Mouse (Mus musculus) kidney, adult 9 months (tissue): Measurements from ENCODE around the gene Agpat2.
A peak's percentile ranks its signal among the peaks of the same experiment; 100 is the strongest.

Source experiments
- DNase-seq: peaks from one replicate; pipeline ENCODE4 v3.0.0; 2022

Agpat2 gene

DNA sequence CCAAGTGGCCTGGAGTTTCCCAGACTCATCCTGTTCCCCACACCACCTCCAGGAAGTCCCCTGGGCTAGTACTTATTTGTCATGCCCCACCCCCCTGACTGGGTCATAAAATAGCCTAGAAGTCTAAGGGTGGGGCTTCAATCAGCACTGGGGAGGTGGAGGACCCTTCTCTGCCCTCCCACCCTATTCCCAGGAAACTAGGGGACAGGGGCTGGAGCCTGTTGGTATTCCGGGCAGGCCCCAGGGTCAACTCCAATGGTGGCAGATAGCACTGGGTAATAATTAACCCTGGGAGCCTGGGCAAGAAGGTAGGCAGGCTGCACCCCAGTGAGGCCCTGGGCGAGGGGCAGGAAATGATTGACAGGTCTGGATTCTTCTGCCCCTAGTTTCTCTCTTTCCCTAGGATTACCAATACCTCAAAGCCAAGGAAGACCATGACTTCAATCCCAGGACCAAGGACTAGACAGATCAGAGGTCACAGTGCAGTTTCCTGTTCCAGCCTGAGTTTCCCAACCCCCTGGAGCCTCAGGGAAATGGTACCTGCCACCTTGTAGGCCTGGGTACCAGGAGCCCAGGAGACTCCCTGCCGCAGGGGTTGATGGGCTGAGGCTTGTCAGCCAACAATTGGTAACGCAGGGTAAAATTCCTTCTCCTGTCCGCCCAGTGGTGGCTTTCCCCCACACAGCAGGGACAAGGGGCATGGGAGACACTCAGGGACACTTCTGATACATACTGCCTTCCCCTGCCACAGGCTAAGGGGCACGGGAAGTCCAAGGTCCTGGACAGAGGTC is 9.1 kb downstream of the Agpat2 start:
- peak; percentile 90 for DNase-seq

GRCm38 (mm10) chr2:26594461-26594933 is 9.7 kb downstream of the Agpat2 start:
- DNase-seq, result no peak

DNA sequence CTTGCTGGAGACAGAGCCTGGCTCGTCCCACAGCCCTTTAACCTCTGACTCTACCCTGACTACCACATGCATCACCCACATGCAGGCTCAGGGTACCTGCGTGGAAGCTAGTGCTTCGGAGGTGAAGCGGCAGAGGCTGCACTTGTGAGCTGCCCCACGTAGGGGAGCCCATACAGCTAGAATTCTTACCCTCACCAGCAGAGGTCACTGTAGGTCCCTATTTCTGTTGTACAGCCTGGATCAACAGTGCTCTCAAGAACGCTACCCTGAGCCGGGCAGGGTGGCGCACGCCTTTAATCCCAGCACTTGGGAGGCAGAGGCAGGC is 10.2 kb downstream of the Agpat2 start:
- peak; percentile 88 for DNase-seq

- DNase-seq, result no peak
These were observed 10.8 kb downstream of the Agpat2 start for GRCm38 (mm10) chr2:26593211-26594021.

- no peak for DNase-seq
These were observed 12.8 kb downstream of the Agpat2 start for GRCm38 (mm10) chr2:26591416-26591815.

DNA sequence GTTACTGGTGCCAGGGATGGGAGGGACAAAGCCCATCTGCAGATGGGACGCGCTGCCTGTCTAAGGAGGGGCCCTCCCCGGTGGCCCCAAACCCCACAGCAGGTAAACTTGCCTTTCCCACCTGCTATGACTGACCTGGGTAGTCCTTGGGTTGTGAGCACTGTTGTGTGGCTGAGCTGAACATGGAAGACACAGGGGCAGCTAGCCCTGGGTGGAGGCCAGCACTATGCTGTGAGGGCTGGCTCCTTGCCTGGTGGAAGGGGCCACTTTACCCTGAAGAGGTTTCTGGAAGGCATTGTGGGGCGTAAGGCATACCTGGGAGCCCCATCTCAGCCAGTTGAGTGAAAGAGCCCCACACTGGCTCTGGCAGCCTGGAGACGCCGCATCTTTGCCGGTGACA is 13.3 kb downstream of the Agpat2 start:
- no peak for DNase-seq

DNA sequence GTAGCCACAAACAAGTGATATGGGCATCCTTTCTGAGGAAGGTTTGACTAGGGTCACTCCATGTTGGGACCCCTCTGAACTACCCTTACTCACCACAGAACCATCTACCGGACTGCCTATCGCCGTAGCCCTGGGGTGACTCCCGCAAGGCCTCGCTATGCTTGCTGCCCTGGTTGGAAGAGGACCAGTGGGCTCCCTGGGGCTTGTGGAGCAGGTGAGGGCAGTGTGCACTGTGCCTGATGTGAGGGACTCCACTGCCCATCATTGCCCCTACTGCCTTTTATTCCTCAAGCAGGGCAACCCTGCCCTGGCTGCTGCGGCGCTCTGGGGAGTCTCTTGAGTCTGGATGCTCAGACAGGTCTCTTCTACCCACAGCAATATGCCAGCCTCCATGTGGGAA is 13.9 kb downstream of the Agpat2 start:
- no peak for DNase-seq

DNA sequence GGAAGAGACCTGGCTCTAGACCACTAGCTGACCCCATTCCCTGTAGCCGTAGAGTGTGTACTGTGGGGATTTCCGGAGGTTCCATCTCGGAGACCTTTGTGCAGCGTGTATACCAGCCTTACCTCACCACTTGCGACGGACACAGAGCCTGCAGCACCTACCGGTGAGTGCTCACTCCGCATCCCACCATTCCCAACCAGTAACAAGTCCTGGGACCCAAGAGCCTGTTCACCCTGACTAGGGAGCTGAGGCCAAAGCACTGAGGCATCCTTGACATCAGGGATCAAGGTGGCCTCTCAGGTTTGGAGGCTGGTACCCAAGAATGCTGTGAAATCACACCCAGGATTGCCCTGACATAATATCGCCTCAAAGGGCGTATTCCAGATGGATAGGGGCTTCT is 14.9 kb downstream of the Agpat2 start:
- DNase-seq, result no peak

- DNase-seq, result no peak
These were observed 15.6 kb downstream of the Agpat2 start for GRCm38 (mm10) chr2:26588573-26588972.

- DNase-seq, result no peak
These were observed 17.2 kb downstream of the Agpat2 start for GRCm38 (mm10) chr2:26587044-26587405.

GRCm38 (mm10) chr2:26586294-26587043 is 17.7 kb downstream of the Agpat2 start, which contains the start of gene Gm20532:
Gene Gm20532, plus strand, starts transcription at chr2:26586639.
- DNase-seq, result peak; percentile 59

DNA sequence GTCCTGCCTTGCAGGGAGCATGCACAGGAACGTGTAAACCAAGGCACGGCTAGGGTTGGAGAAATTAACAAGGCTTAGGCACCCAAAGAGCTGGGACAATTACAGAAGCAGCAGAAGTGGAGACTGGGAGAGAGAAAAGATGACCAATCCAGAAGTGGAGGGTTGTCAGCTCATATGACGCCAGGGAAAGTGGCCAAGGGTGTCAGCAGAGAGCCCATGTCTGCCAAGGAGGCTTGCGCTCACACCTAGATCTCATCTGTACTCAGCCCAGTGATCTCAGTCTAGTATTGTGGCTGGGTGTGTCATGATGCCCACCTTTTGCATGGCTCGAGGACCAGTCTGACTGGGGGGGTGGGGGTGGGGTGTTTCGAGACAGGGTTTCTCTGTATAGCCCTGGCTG is 18.5 kb downstream of the Agpat2 start:
- no peak for DNase-seq

- peak; percentile 79 for DNase-seq
These were observed 20.6 kb downstream of the Agpat2 start for GRCm38 (mm10) chr2:26583640-26584039.

GRCm38 (mm10) chr2:26582741-26583140 is 21.5 kb downstream of the Agpat2 start:
- DNase-seq, result no peak

DNA sequence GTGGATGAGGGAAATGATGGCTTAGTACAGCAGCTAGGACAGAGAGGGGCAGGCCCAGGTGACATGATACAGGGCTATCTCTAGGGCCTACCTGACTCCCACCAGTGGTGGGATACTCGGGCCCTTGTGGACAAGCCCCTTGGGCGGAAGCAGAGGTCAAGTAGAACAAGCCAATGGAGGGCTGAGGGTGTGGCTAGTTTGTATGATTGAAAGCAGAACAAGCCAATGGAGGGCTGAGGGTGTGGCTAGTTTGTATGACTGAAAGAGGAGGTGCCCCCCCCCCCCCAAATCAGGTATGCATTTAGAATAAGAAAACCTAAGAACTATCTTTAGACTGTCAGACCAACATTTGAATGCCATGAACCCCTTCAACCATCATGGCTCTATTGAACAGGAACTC is 22.0 kb downstream of the Agpat2 start:
- peak; percentile 67 for DNase-seq

GRCm38 (mm10) chr2:26580751-26581150 is 23.5 kb downstream of the Agpat2 start:
- peak; percentile 54 for DNase-seq

GRCm38 (mm10) chr2:26579714-26580113 is 24.5 kb downstream of the Agpat2 start, which contains the start of gene Egfl7:
Gene Egfl7, plus strand, starts transcription at chr2:26580014.
- DNase-seq, result no peak

GRCm38 (mm10) chr2:26578369-26578768 is 25.8 kb downstream of the Agpat2 start:
- DNase-seq, result peak; percentile 83

- DNase-seq, result no peak
These were observed 27.8 kb downstream of the Agpat2 start for GRCm38 (mm10) chr2:26576462-26576861.

- DNase-seq, result peak; percentile 74
These were observed 28.4 kb downstream of the Agpat2 start for GRCm38 (mm10) chr2:26575865-26576264.

GRCm38 (mm10) chr2:26575378-26575777 is 28.8 kb downstream of the Agpat2 start:
- DNase-seq, result no peak

DNA sequence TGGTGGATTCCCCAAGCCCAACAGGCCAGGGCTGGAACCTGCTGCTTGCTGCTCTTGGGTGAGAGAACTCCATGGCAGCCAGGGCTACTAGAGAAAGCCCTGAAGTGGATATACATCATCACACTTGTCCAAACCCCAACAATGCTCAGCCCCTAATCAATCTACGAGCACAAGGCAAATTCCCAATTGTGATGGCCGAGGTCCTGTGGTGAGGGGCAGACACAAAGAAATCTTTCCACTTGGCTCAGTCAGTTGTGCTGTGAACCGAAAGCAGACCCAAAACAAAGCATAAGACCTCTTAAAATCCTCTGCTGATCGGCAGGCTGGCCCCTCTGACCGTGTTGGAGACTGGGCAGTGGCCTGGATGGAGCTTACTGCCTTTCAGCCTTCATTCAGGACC is 29.4 kb downstream of the Agpat2 start:
- DNase-seq, result no peak

GRCm38 (mm10) chr2:26573807-26574206 is 30.4 kb downstream of the Agpat2 start:
- no peak for DNase-seq
